Mouse (Mus musculus): ENCODE results near the gene Cpne4.

DNA sequence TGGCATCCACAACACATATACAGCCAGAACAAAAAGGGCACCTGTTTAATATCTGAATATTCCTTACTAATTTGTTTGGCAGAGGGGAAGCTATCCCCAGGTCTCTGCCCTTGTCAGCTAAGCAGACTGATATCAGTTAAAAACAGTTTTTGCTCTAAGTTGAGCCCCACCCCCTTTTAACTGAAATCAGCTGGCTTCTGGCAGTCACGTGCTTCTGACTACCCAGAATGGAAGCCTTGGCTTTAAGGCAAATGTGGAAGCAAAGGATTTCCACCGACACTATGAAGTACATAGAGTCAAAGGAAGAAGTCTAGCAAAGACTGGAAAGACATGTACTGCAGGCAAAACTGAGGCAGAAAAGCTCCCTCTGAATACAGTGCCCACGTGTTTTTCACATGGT is 490.8 kb downstream of the Cpne4 start:
- TF ChIP-seq CTCF (IDR thresholded peaks at IDR 0.05; ENCODE audit: low read depth, low read length) = no peak
- no peak for TF ChIP-seq POLR2A (IDR thresholded peaks at IDR 0.05; ENCODE audit: extremely low read depth, insufficient read depth, low read length)
